Mouse (Mus musculus): ENCODE results near the gene Trrap.

The Trrap gene

GRCm38 (mm10) chr5:144786464-144786863 is 18.9 kb downstream of the Trrap start:
- DNase-seq: no peak

- no peak for DNase-seq
These were observed 25.8 kb downstream of the Trrap start for GRCm38 (mm10) chr5:144793374-144793773.

GRCm38 (mm10) chr5:144794687-144795086 is 27.2 kb downstream of the Trrap start:
- peak; percentile 35 to 40 for DNase-seq

GRCm38 (mm10) chr5:144797116-144797515 is 29.6 kb downstream of the Trrap start:
- DNase-seq: no peak

GRCm38 (mm10) chr5:144803066-144803465 is 35.5 kb downstream of the Trrap start:
- DNase-seq: no peak

- no peak for DNase-seq
These were observed 36.6 kb downstream of the Trrap start for GRCm38 (mm10) chr5:144804181-144804580.

- DNase-seq: no peak
These were observed 39.4 kb downstream of the Trrap start for GRCm38 (mm10) chr5:144806931-144807330.

GRCm38 (mm10) chr5:144828365-144829102 is 61.0 kb downstream of the Trrap start:
- DNase-seq: peak; percentile 68 to 72

GRCm38 (mm10) chr5:144829631-144830030 is 62.1 kb downstream of the Trrap start:
- no peak for DNase-seq

GRCm38 (mm10) chr5:144831840-144832469 is 64.4 kb downstream of the Trrap start:
- no peak for DNase-seq

GRCm38 (mm10) chr5:144836100-144836499 is 68.6 kb downstream of the Trrap start:
- DNase-seq: peak in 1 of 2 experiments; percentile 34

- peak; percentile 76 to 77 for DNase-seq
These were observed 77.8 kb downstream of the Trrap start for GRCm38 (mm10) chr5:144845352-144845751.

GRCm38 (mm10) chr5:144848735-144849134 is 81.2 kb downstream of the Trrap start:
- DNase-seq: peak; percentile 30 to 39

- DNase-seq: no peak
These were observed 82.4 kb downstream of the Trrap start for GRCm38 (mm10) chr5:144849932-144850331.

- DNase-seq: no peak
These were observed 84.3 kb downstream of the Trrap start for GRCm38 (mm10) chr5:144851820-144852219.

- no peak for DNase-seq
These were observed 86.4 kb downstream of the Trrap start for GRCm38 (mm10) chr5:144853931-144854330.

GRCm38 (mm10) chr5:144855936-144856335 is 88.4 kb downstream of the Trrap start:
- no peak for DNase-seq

- DNase-seq: no peak
These were observed 91.0 kb downstream of the Trrap start for GRCm38 (mm10) chr5:144858527-144858926.

GRCm38 (mm10) chr5:144859284-144859683 is 91.8 kb downstream of the Trrap start:
- DNase-seq: no peak

- no peak for DNase-seq
These were observed 93.4 kb downstream of the Trrap start for GRCm38 (mm10) chr5:144860913-144861312.

GRCm38 (mm10) chr5:144866923-144867322 is 99.4 kb downstream of the Trrap start:
- no peak for DNase-seq

- no peak for DNase-seq
These were observed 101.9 kb downstream of the Trrap start for GRCm38 (mm10) chr5:144869466-144869865.

- DNase-seq: no peak
These were observed 103.2 kb downstream of the Trrap start for GRCm38 (mm10) chr5:144870782-144871181.

GRCm38 (mm10) chr5:144871775-144872174 is 104.2 kb downstream of the Trrap start:
- DNase-seq: no peak
